Mouse (Mus musculus) liver, postnatal 0 days (tissue): ENCODE data around the gene Fermt1. TPM values are rescaled to one million over a fixed set of nuclear protein-coding genes. Genes with fewer than 3 reads are reported as not detected.
A peak's percentile ranks its signal among the peaks of the same experiment; 100 is the strongest.

Experiments
- ATAC-seq: fragments of 200-750 bp; cut with Nextera tagmentation; 2 replicates; pipeline ENCODE4 v1.8.0; 2017; ENCODE audit warnings: mild to moderate bottlenecking, moderate library complexity
- DNase-seq: peaks from one replicate; pipeline ENCODE4 v3.0.0-alpha.2; 2016
- H3K27ac ChIP-seq: fragments of 300-500 bp; sonication (generic); 2 replicates; pipeline ENCODE4 v1.5.1; 2014; ENCODE audit warnings: antibody characterized with exemption, moderate library complexity, mild to moderate bottlenecking, low read depth
- H3K27me3 ChIP-seq: fragments of 300-500 bp; sonication (generic); 2 replicates; pipeline ENCODE4 v1.6.1; 2014; ENCODE audit warnings: low read length, control low read depth, mixed read lengths; ENCODE audit not compliant: insufficient read depth
- H3K36me3 ChIP-seq: fragments of 300-500 bp; sonication (generic); replicated peaks from 2 replicates; pipeline ENCODE4 v1.6.1; 2014; ENCODE audit warnings: mild to moderate bottlenecking, control low read depth, low read length, moderate library complexity, mixed read lengths; ENCODE audit not compliant: insufficient read depth
- H3K4me1 ChIP-seq: fragments of 300-500 bp; sonication (generic); 2 replicates; pipeline ENCODE4 v1.6.1; 2014; ENCODE audit warnings: antibody characterized with exemption, mild to moderate bottlenecking, control low read depth; ENCODE audit not compliant: insufficient read depth
- H3K4me2 ChIP-seq: fragments of 300-500 bp; sonication (generic); 2 replicates; pipeline ENCODE4 v1.6.1; 2014; ENCODE audit warnings: low read depth, mild to moderate bottlenecking, low read length, moderate library complexity, mixed read lengths
- H3K4me3 ChIP-seq: fragments of 300-500 bp; sonication (generic); 2 replicates; pipeline ENCODE4 v1.5.1; 2014; ENCODE audit warnings: low read depth, low read length
- H3K9ac ChIP-seq: fragments of 300-500 bp; sonication (generic); replicated peaks from 2 replicates; pipeline ENCODE4 v1.6.1; 2014; ENCODE audit warnings: mild to moderate bottlenecking, moderate library complexity
- H3K9me3 ChIP-seq: fragments of 300-500 bp; sonication (generic); 2 replicates; pipeline ENCODE4 v1.6.1; 2016; ENCODE audit warnings: mild to moderate bottlenecking, control low read depth, low read length, mixed read lengths
- CTCF ChIP-seq: sonication (generic); IDR thresholded peaks from 2 replicates; pipeline ENCODE4 v1.5.1; 2016; ENCODE audit warnings: antibody characterized with exemption, low read depth
- EP300 ChIP-seq: IDR thresholded peaks from 2 replicates; pipeline ENCODE4 v1.6.1; 2016; ENCODE audit warnings: antibody characterized with exemption, low read depth, mild to moderate bottlenecking
- WGBS: fragments of 180-500 bp; shearing (Covaris S2); extraction: QIAGEN DNeasy Blood & Tissue Kit; methylation state at CpG from one replicate; pipeline ENCODE4 v1.1.7; 2014; ENCODE audit not compliant: insufficient replicate concordance; 5-methylcytosine and 5-hydroxymethylcytosine counted together
- polyA plus RNA-seq: library from polyadenylated mRNA; unstranded; fragments of >200 nt; fragmentation: Nextera tagmentation; extraction: Ambion mirVana; gene quantifications from 2 replicates; pipeline ENCODE4 v1.2.1, GENCODE M21; 2015

Fermt1 gene
- polyA plus RNA-seq, 1 experiment from 2014 or later = 0.41 TPM

GRCm38 (mm10) chr2:132952197-132952596, 6.5 kb upstream of the Fermt1 start:
- ATAC-seq = no peak
- 6% methylated on average over 8 of the region's 8 CpGs for WGBS
- Histone ChIP-seq H3K4me1 (no peaks in the 10 kb centered on the region), H3K9me3 (no peaks in the 10 kb centered on the region), H3K27me3 (0 out of 2 replicates have a peak, but pooled peaks cover 5% of the 10 kb centered on the region), H3K27ac (no peak overlapping the region), H3K9ac (no peak overlapping the region), H3K4me2 (no peak overlapping the region), H3K4me3 (no peak overlapping the region), H3K36me3 (no peaks in the 10 kb centered on the region)
- TF ChIP-seq CTCF = peak; percentile 70
- TF ChIP-seq EP300 = no peak
- peak; percentile 22 for DNase-seq

GRCm38 (mm10) chr2:132948174-132948573, 2.5 kb upstream of the Fermt1 start:
- 57% methylated on average over 7 of the region's 7 CpGs for WGBS
- no peak overlapping the region for H3K4me3 ChIP-seq
- H3K4me2 ChIP-seq = no peak overlapping the region
- no peaks in the 10 kb centered on the region for H3K4me1 ChIP-seq
- H3K9ac ChIP-seq = no peak overlapping the region
- H3K27ac ChIP-seq = no peak overlapping the region
- no peaks in the 10 kb centered on the region for H3K9me3 ChIP-seq
- ATAC-seq (no peak), DNase-seq (no peak)
- no peaks in the 10 kb centered on the region for H3K36me3 ChIP-seq
- peaks cover 42% of the 10 kb centered on the region for H3K27me3 ChIP-seq
- TF ChIP-seq EP300 (no peak), CTCF (no peak)

GRCm38 (mm10) chr2:132946976-132947375, 1.3 kb upstream of the Fermt1 start:
- WGBS = 62% methylated on average over 6 of the region's 6 CpGs
- Histone ChIP-seq H3K4me2 (no peak overlapping the region), H3K4me1 (no peaks in the 10 kb centered on the region), H3K9me3 (no peaks in the 10 kb centered on the region), H3K36me3 (no peaks in the 10 kb centered on the region), H3K27ac (no peak overlapping the region), H3K27me3 (peaks cover 43% of the 10 kb centered on the region), H3K9ac (no peak overlapping the region), H3K4me3 (no peak overlapping the region)
- no peak for TF ChIP-seq CTCF
- no peak for TF ChIP-seq EP300
- DNase-seq = no peak
- no peak for ATAC-seq

GRCm38 (mm10) chr2:132944711-132945325, 888 bp downstream of the Fermt1 start:
- Histone ChIP-seq H3K27ac (no peak overlapping the region), H3K4me1 (no peaks in the 10 kb centered on the region), H3K27me3 (peaks cover 46% of the 10 kb centered on the region), H3K9me3 (no peaks in the 10 kb centered on the region), H3K36me3 (no peaks in the 10 kb centered on the region), H3K4me2 (peak overlapping the region; percentile 51), H3K9ac (no peak overlapping the region), H3K4me3 (peak overlapping the region; percentile 25)
- TF ChIP-seq EP300 = no peak
- no peak for TF ChIP-seq CTCF
- DNase-seq = no peak
- 6% methylated on average over 24 of the region's 24 CpGs for WGBS
- ATAC-seq = no peak

GRCm38 (mm10) chr2:132943997-132944396, 1.7 kb downstream of the Fermt1 start:
- ATAC-seq (no peak), DNase-seq (no peak)
- Histone ChIP-seq H3K4me3 (no peak overlapping the region), H3K4me2 (no peak overlapping the region), H3K4me1 (no peaks in the 10 kb centered on the region), H3K9me3 (no peaks in the 10 kb centered on the region), H3K9ac (no peak overlapping the region), H3K36me3 (no peaks in the 10 kb centered on the region), H3K27me3 (peaks cover 46% of the 10 kb centered on the region), H3K27ac (no peak overlapping the region)
- WGBS = 32% methylated on average over 13 of the region's 13 CpGs
- no peak for TF ChIP-seq EP300
- no peak for TF ChIP-seq CTCF

- no peak overlapping the region for H3K4me2 ChIP-seq
- no peak for ATAC-seq
- TF ChIP-seq CTCF (no peak), EP300 (no peak)
- H3K4me1 ChIP-seq = no peaks in the 10 kb centered on the region
- H3K27me3 ChIP-seq = peaks cover 46% of the 10 kb centered on the region
- no peak overlapping the region for H3K9ac ChIP-seq
- no peaks in the 10 kb centered on the region for H3K9me3 ChIP-seq
- WGBS = 46% methylated on average over 9 of the region's 9 CpGs
- no peak overlapping the region for H3K27ac ChIP-seq
- no peaks in the 10 kb centered on the region for H3K36me3 ChIP-seq
- DNase-seq = no peak
- H3K4me3 ChIP-seq = no peak overlapping the region
Observed at GRCm38 (mm10) chr2:132943596-132943995, 2.1 kb downstream of the Fermt1 start.

- ATAC-seq (no peak), DNase-seq (no peak)
- Histone ChIP-seq H3K27me3 (peaks cover 13% of the 10 kb centered on the region; the same call in 1 of the 2 replicates), H3K27ac (no peak overlapping the region), H3K4me3 (no peak overlapping the region), H3K36me3 (no peaks in the 10 kb centered on the region), H3K4me1 (no peaks in the 10 kb centered on the region), H3K4me2 (no peak overlapping the region), H3K9ac (no peak overlapping the region), H3K9me3 (no peaks in the 10 kb centered on the region)
- 83% methylated on average over 14 of the region's 14 CpGs for WGBS
- TF ChIP-seq EP300 = no peak
Observed at GRCm38 (mm10) chr2:132939056-132939455, 6.7 kb downstream of the Fermt1 start.
